Mouse (Mus musculus) lung, postnatal 0 days (tissue): ENCODE measurements around the gene Hps3.
"Not testable (repeated sequence)": the region's sequence is repeated elsewhere in the genome, so short reads cannot be mapped to it uniquely, and the experiment has no call there.

Source experiments
- CTCF ChIP-seq: IDR thresholded peaks from 2 replicates; pipeline ENCODE4 v1.5.1; 2016; ENCODE audit warnings: antibody characterized with exemption, mild to moderate bottlenecking
- EP300 ChIP-seq: IDR thresholded peaks from 2 replicates; pipeline ENCODE4 v1.6.1; 2016; ENCODE audit warnings: antibody characterized with exemption, mild to moderate bottlenecking, control low read depth

DNA sequence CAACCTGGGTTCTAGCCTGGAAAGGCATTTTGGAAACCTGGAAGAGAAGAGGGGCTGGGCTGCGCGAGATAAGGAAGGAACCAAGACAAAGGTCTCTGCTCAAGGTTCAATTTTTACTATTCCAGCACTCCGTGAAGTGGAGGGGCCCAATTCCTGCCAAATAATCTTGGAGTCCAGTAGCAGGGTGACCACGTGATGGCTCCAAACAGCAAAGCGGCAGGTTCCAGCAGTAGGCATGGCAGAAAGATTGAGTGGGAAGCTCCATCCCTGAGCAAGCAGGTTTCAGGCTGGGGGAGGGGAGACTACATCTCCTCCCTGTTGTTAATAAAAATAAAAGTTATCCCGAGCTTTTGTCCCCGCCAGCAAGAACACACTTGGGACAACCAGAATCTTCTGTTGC is 6.3 kb upstream of the Hps3 start:
- TF ChIP-seq CTCF, EP300: not testable (repeated sequence)
